7 mouse cellular contexts compared by ENCODE assay signal in genomic region chr13:21171600-21172150, GRCm38 (mm10). TPM values are rescaled to one million over a fixed set of nuclear protein-coding genes. Genes with fewer than 3 reads are reported as not detected.
DNase-seq lines count a peak whose midpoint lies in the region; ATAC-seq and TF ChIP-seq lines count a peak whose summit lies in the region.

No protein-coding gene starts in this region.

- TF ChIP-seq CTCF in bone marrow macrophage, adult 2 months (IDR thresholded peaks at IDR 0.05; ENCODE audit: low read depth, low read length): no peak

- H3K9me3 ChIP-seq in forebrain, embryonic 12.5 days: no peaks in the 10 kb centered on the region

- H3K4me3 ChIP-seq in bone marrow macrophage, adult 2 months (ENCODE audit: insufficient read depth, low read length): peak overlapping the region; percentile 62
- peak overlapping the region; percentile 46 for H3K4me3 ChIP-seq in forebrain, embryonic 12.5 days (replicated peaks)
- H3K4me3 ChIP-seq in myocyte: peak overlapping the region; percentile 21

- H3K79me2 ChIP-seq in myocyte (ENCODE audit: control insufficient read depth, insufficient read depth): no peaks in the 10 kb centered on the region

- peaks cover 3% of the 10 kb centered on the region; the same call in 1 of the 2 replicates for H3K27me3 ChIP-seq in forebrain, embryonic 12.5 days
- H3K27me3 ChIP-seq in myocyte (ENCODE audit: control insufficient read depth, insufficient read depth, insufficient read length): no peaks in the 10 kb centered on the region

- TF ChIP-seq POLR2A in bone marrow macrophage, adult 2 months (IDR thresholded peaks at IDR 0.05; ENCODE audit: borderline replicate concordance, low read depth, low read length): no peak
- no peak for TF ChIP-seq POLR2A in myocyte (IDR thresholded peaks at IDR 0.05; ENCODE audit: insufficient read length, low read depth)

- under 1% methylated on average over 12 of the region's 12 CpGs for WGBS in forebrain, embryonic 12.5 days

- DNase-seq in right cerebral cortex, adult 18-20 months: peak; percentile 59
- no peak for DNase-seq in right cerebral cortex, postnatal 14 days
- peak; percentile 48 to 62 for DNase-seq in kidney, postnatal 4 days
- DNase-seq in ovary, adult 18-20 months (ENCODE audit: low spot score): no peak

- no peaks in the 10 kb centered on the region for H3K36me3 ChIP-seq in forebrain, embryonic 12.5 days (replicated peaks)
- no peaks in the 10 kb centered on the region for H3K36me3 ChIP-seq in myocyte (ENCODE audit: control insufficient read depth, insufficient read depth)

- 0 out of 2 replicates have a peak, but pooled peaks have one; percentile 31 for ATAC-seq in forebrain, embryonic 12.5 days (ENCODE audit: low FRiP score)

- H3K27ac ChIP-seq in bone marrow macrophage, adult 2 months (ENCODE audit: insufficient read depth, low read depth, low read length): no peak overlapping the region
- H3K27ac ChIP-seq in forebrain, embryonic 12.5 days: no peak overlapping the region

- no peak overlapping the region for H3ac ChIP-seq in myocyte (ENCODE audit: control insufficient read depth, insufficient read length)

- H3K9ac ChIP-seq in forebrain, embryonic 12.5 days: peak overlapping the region; percentile 45

- peaks cover 6% of the 10 kb centered on the region for H3K4me1 ChIP-seq in bone marrow macrophage, adult 2 months (ENCODE audit: control insufficient read depth, insufficient read depth, low read length)
- H3K4me1 ChIP-seq in forebrain, embryonic 12.5 days: peaks cover 16% of the 10 kb centered on the region

- peak overlapping the region; percentile 55 for H3K4me2 ChIP-seq in forebrain, embryonic 12.5 days
- peak overlapping the region; percentile 81 for H3K4me2 ChIP-seq in myocyte (ENCODE audit: low read depth)

TF ChIP-seq in myocyte, 11 proteins besides CTCF, POLR2A, EP300 and RAD21:
- no peak for TF ChIP-seq E2F4 (IDR thresholded peaks at IDR 0.05; ENCODE audit: insufficient read depth)
- TF ChIP-seq TCF12 (IDR thresholded peaks at IDR 0.05; ENCODE audit: insufficient read depth, poor library complexity, severe bottlenecking): no peak
- no peak for TF ChIP-seq CEBPB (IDR thresholded peaks at IDR 0.05; ENCODE audit: insufficient read depth, poor library complexity, severe bottlenecking)
- TF ChIP-seq USF1 (IDR thresholded peaks at IDR 0.05; ENCODE audit: low read depth): peak; percentile 98
- peak; percentile 77 for TF ChIP-seq MAX (IDR thresholded peaks at IDR 0.05; ENCODE audit: low read depth)

RNA-seq across cellular contexts. Expression of gene Trim27, which starts 7.6 kb away (rescaled TPM):
- polyA plus RNA-seq in bone marrow macrophage, adult 2 months (2012; ENCODE audit: insufficient read depth, insufficient read length, missing spikeins): 44.6 and 46.6 TPM in 2 replicates
- 132 and 153 TPM in 2 replicates for polyA plus RNA-seq in forebrain, embryonic 12.5 days (2016; fragmentation: Nextera tagmentation; extraction: Ambion mirVana)
- 62.4 TPM for polyA plus RNA-seq in myocyte (2012; fragmentation: generic; extraction: Trizol)

RNA-seq across cellular contexts. Expression of gene Olfr1368, which starts 26.0 kb away (rescaled TPM):
- polyA plus RNA-seq in bone marrow macrophage, adult 2 months (2012; ENCODE audit: insufficient read depth, insufficient read length, missing spikeins): not detected in 2 replicates
- polyA plus RNA-seq in forebrain, embryonic 12.5 days (2016; fragmentation: Nextera tagmentation; extraction: Ambion mirVana): not detected in 2 replicates
- not detected for polyA plus RNA-seq in myocyte (2012; fragmentation: generic; extraction: Trizol)

RNA-seq across cellular contexts. Expression of gene Olfr263, which starts 42.2 kb away (rescaled TPM):
- polyA plus RNA-seq in bone marrow macrophage, adult 2 months (2012; ENCODE audit: insufficient read depth, insufficient read length, missing spikeins): not detected in 2 replicates
- not detected in 2 replicates for polyA plus RNA-seq in forebrain, embryonic 12.5 days (2016; fragmentation: Nextera tagmentation; extraction: Ambion mirVana)
- polyA plus RNA-seq in myocyte (2012; fragmentation: generic; extraction: Trizol): not detected

Comparison
In these comparisons a context has a peak if more than half of its experiments do, and no peak if none do; other contexts are left out.
1. DNase-seq: peak in right cerebral cortex, adult 18-20 months (single experiment) and kidney, postnatal 4 days (2 of 2); none in right cerebral cortex, postnatal 14 days (single experiment) and ovary, adult 18-20 months (single experiment).
2. Peak in every context shown above with its lines, with median percentiles within 50 percentile points of each other: H3K4me3 ChIP-seq.